Mouse (Mus musculus) liver, embryonic 13.5 days (tissue): Measurements from ENCODE around the gene Sfxn1. TPM values are rescaled to one million over a fixed set of nuclear protein-coding genes. Genes with fewer than 3 reads are reported as not detected.

Experiments
- ATAC-seq: fragments of 200-750 bp; cut with Nextera tagmentation; 2 replicates; pipeline ENCODE4 v1.8.0; 2017; ENCODE audit warnings: low read depth, mild to moderate bottlenecking, moderate number of reproducible peaks, moderate library complexity
- DNase-seq: peaks from one replicate; pipeline ENCODE4 v3.0.0; 2022
- H3K27ac ChIP-seq: fragments of 300-500 bp; sonication (generic); 2 replicates; pipeline ENCODE4 v1.5.1; 2015; ENCODE audit warnings: moderate library complexity, mild to moderate bottlenecking, inconsistent platforms
- H3K27me3 ChIP-seq: fragments of 300-500 bp; sonication (generic); 2 replicates; pipeline ENCODE4 v1.6.1; 2015; ENCODE audit warnings: mild to moderate bottlenecking, inconsistent platforms
- H3K36me3 ChIP-seq: fragments of 300-500 bp; sonication (generic); 2 replicates; pipeline ENCODE4 v1.6.1; 2015; ENCODE audit warnings: mild to moderate bottlenecking, inconsistent platforms
- H3K4me1 ChIP-seq: fragments of 300-500 bp; sonication (generic); replicated peaks from 2 replicates; pipeline ENCODE4 v1.6.1; 2015; ENCODE audit warnings: inconsistent platforms
- H3K4me2 ChIP-seq: fragments of 300-500 bp; sonication (generic); 2 replicates; pipeline ENCODE4 v1.6.1; 2015; ENCODE audit warnings: inconsistent platforms, mild to moderate bottlenecking, moderate library complexity
- H3K4me3 ChIP-seq: fragments of 300-500 bp; sonication (generic); replicated peaks from 2 replicates; pipeline ENCODE4 v1.5.1; 2015; ENCODE audit warnings: mild to moderate bottlenecking, inconsistent platforms
- H3K9ac ChIP-seq: fragments of 300-500 bp; sonication (generic); 2 replicates; pipeline ENCODE4 v1.6.1; 2015; ENCODE audit warnings: mild to moderate bottlenecking, inconsistent platforms
- H3K9me3 ChIP-seq: fragments of 300-500 bp; sonication (generic); replicated peaks from 2 replicates; pipeline ENCODE4 v1.6.1; 2016; ENCODE audit warnings: inconsistent platforms
- WGBS: fragments of 180-500 bp; shearing (Covaris S2); methylation state at CpG from one replicate; pipeline ENCODE4 v1.1.7; 2015; ENCODE audit not compliant: insufficient replicate concordance; 5-methylcytosine and 5-hydroxymethylcytosine counted together
- polyA plus RNA-seq: library from polyadenylated mRNA; unstranded; fragments of >200 nt; fragmentation: Nextera tagmentation; extraction: Ambion mirVana; gene quantifications from 2 replicates; pipeline ENCODE4 v1.2.1, GENCODE M21; 2015

Gene Sfxn1
- polyA plus RNA-seq, 1 experiment from 2014 or later, result 75.0 TPM

DNA sequence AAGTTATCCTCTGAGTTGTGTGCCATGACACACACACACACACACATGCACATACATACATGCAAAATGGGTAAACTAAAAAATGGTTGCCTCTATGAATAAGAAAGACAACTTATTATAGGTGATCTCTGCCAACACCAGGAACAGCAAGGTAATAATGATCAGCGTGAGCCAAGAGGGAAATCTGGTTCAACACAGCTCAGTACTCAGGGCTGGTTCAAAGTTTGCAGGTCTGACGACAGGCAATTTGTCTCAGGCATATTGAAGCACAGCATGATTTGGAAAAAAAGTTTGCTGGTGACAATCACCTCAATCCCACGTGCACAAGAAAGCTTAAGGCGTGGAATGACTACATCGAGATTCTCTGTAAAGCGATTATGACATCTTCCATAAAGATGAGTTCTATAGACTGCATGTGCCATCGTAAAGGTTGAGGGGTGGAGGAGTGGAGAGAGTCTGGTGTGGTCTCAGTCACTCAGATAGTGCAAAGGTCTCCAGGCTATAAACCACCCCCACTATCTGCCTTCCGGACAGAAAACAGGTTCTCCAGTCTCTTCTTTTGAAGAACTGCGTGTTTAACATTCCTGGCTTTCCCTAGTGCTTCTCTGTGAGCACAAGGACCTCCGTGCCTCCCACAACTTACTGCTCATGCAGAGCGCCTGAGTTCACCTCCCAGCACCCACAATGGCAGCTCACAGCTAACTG, 6.0 kb downstream of the Sfxn1 start:
- H3K4me1 ChIP-seq, result peaks cover 89% of the 10 kb centered on the region
- DNase-seq (no peak), ATAC-seq (no peak)
- no peak overlapping the region for H3K27ac ChIP-seq
- 73% methylated on average over 11 of the region's 11 CpGs for WGBS
- H3K27me3 ChIP-seq, result no peaks in the 10 kb centered on the region
- H3K9ac ChIP-seq, result no peak overlapping the region
- H3K4me2 ChIP-seq, result no peak overlapping the region
- peaks cover 30% of the 10 kb centered on the region for H3K36me3 ChIP-seq
- no peak overlapping the region for H3K4me3 ChIP-seq
- no peaks in the 10 kb centered on the region for H3K9me3 ChIP-seq

DNA sequence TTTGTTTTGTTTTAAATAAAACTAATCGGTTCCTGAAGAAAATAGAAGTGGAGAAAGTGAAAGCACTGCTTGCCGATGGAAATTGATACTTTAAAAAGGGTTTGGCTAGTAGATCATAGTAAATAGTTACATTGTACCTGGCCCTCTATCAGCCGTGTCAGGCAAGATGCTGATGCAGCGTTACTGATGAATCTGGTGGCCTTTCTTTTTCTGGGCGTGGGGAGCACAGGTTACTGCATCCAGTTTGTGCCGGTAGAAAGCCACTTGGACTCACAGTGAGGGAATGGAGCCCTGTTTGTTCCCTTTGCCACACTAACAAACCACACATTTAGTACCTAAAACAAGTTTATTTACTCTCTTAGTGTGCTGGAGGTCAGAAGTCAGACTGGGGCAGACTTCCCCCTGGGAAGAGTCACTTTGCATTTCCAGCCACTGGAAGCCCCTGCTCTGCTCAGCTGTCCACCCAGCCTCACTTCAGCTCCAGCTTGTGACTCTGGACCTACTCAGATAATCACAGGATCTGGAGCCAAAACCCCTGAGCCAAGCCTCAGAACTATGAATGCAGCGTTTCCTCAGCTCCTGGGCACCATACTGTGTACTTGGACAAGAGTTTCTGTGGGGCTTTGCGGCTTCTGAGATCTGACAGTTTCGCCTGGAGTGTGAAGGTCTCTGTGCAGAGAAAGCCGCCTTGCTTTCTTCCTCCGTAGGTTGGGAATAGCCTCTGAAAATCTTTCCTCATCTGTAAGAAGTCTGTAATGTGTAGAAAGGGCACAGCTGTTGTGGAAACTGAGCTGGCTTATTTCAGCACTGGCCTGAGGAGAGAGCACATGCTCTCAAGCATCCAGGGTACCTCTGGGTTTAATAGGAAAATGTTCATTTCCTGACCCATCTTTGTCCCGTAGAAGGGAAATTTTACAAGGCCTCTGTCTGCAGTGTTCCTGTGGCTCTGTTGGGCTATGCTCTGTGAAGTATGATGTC, 8.4 kb downstream of the Sfxn1 start:
- H3K36me3 ChIP-seq, result peaks cover 23% of the 10 kb centered on the region
- peaks cover 78% of the 10 kb centered on the region for H3K4me1 ChIP-seq
- peak overlapping the region; percentile 6; the same call in 1 of the 2 replicates for H3K27ac ChIP-seq
- no peak overlapping the region for H3K4me2 ChIP-seq
- no peaks in the 10 kb centered on the region for H3K27me3 ChIP-seq
- H3K4me3 ChIP-seq, result no peak overlapping the region
- DNase-seq (no peak), ATAC-seq (no peak)
- no peaks in the 10 kb centered on the region for H3K9me3 ChIP-seq
- H3K9ac ChIP-seq, result no peak overlapping the region
- WGBS, result 50% methylated on average over 12 of the region's 12 CpGs

DNA sequence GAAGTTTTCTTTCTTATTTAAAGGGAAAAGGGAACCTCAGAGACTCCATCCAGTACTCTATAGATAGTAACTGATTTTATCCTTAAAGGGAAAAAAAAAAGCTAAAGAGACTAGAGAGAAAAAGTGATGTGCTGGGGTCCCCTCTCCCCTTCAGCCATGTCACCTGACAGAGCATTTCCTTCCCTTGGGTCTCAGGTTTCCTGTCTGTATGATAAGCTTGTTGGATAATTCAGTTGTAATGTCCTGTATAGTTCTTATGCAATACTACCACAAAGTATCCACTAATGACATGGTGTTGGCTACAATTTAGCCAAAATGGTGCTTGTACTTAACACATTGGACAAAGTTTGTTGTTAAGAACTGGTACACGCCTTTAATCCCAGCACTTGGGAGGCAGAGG, 9.1 kb downstream of the Sfxn1 start:
- Histone ChIP-seq H3K9me3 (no peaks in the 10 kb centered on the region), H3K4me2 (no peak overlapping the region), H3K9ac (no peak overlapping the region), H3K27ac (no peak overlapping the region), H3K36me3 (peaks cover 25% of the 10 kb centered on the region), H3K4me3 (no peak overlapping the region), H3K27me3 (no peaks in the 10 kb centered on the region), H3K4me1 (peaks cover 71% of the 10 kb centered on the region)
- DNase-seq (no peak), ATAC-seq (no peak)
- WGBS, result 52% methylated on average over 1 of the region's 1 CpGs

DNA sequence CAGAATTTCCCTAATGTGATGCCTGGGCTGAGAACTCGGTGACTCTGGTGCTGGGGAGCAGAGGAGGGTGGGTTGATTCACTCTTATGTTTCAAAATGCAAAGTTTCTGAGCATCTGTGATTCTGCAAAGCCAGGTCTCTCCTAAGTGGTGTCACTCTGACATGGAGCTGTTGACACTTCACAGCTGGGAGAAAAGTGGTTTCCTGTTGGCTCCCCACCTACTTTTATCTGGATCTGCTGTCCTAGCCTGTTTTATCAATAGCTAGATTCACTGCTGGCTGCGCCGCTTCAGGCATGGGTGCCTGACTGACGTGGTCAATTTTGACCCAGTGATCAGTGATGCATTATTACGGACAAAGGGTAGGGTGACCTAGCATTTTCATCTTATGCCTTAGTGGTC, 11.3 kb downstream of the Sfxn1 start:
- H3K4me2 ChIP-seq, result no peak overlapping the region
- peaks cover 32% of the 10 kb centered on the region for H3K36me3 ChIP-seq
- no peak overlapping the region for H3K27ac ChIP-seq
- no peak for DNase-seq
- 33% methylated on average over 5 of the region's 5 CpGs for WGBS
- H3K4me3 ChIP-seq, result no peak overlapping the region
- H3K9ac ChIP-seq, result no peak overlapping the region
- no peaks in the 10 kb centered on the region for H3K9me3 ChIP-seq
- no peaks in the 10 kb centered on the region for H3K27me3 ChIP-seq
- peaks cover 50% of the 10 kb centered on the region for H3K4me1 ChIP-seq
- no peak for ATAC-seq

DNA sequence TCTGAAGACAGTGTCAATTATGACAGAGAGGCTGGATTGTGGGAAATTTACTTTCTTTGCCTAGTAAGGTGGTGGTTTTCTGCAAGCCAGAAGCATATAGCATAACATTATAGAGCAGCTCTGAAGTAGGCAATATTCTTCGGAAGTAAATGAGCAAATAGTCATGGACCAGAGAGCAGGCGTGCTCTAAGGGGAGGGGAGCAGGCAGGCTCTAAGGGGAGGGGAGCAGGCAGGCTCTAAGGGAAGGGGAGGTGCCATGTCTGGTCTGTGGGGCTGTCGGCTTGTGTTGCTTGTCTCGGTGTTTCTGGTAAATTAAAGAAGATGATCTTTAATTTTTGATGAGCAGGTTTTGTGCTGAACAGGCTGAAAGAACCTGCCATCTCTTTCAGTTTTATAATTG, 12.5 kb downstream of the Sfxn1 start:
- Histone ChIP-seq H3K4me3 (no peak overlapping the region), H3K9ac (no peak overlapping the region), H3K4me2 (no peak overlapping the region), H3K36me3 (peaks cover 44% of the 10 kb centered on the region), H3K27ac (no peak overlapping the region), H3K9me3 (no peaks in the 10 kb centered on the region), H3K27me3 (no peaks in the 10 kb centered on the region), H3K4me1 (peaks cover 38% of the 10 kb centered on the region)
- 67% methylated on average over 4 of the region's 4 CpGs for WGBS
- ATAC-seq (no peak), DNase-seq (no peak)

DNA sequence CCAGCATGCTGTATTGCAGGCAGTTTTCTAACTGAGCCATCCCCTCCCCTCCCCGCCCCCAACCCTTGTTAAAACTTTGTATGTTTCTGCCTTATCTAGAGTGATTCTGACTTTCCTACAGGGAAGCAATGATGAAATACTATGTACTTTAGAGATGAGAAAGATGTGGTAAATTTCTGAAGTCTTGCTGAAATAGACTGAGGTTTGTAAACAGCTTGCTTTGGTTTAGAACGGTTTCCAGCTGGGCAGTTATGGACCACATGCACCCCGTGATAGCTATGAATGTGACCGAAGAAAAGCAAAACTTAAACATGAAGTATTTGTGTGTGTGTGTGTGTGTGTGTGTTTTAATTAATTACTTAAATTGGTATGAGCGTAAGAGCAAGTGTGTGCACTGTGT, 13.2 kb downstream of the Sfxn1 start:
- DNase-seq (no peak), ATAC-seq (no peak)
- no peak overlapping the region for H3K9ac ChIP-seq
- H3K9me3 ChIP-seq, result no peaks in the 10 kb centered on the region
- no peak overlapping the region for H3K4me3 ChIP-seq
- H3K27me3 ChIP-seq, result no peaks in the 10 kb centered on the region
- H3K4me2 ChIP-seq, result no peak overlapping the region
- H3K4me1 ChIP-seq, result peaks cover 32% of the 10 kb centered on the region
- H3K27ac ChIP-seq, result no peak overlapping the region
- WGBS, result 81% methylated on average over 5 of the region's 5 CpGs
- peaks cover 51% of the 10 kb centered on the region for H3K36me3 ChIP-seq

DNA sequence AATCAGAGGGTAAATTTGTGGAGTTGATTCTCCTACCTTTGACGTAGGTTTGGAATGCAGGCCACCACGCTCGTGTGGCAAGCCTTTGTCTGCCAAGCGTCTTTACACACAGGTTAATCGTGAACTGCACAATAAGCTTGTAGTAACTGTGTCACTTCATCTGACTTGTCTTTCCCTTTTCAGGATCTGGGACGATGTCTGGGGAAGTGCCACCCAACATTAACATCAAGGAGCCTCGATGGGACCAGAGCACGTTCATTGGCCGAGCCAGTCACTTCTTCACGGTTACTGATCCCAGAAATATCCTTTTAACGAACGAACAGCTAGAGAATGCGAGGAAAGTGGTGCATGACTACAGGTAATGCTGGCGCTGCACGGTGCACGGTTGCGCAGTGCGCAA, 13.6 kb downstream of the Sfxn1 start:
- 88% methylated on average over 18 of the region's 18 CpGs for WGBS

DNA sequence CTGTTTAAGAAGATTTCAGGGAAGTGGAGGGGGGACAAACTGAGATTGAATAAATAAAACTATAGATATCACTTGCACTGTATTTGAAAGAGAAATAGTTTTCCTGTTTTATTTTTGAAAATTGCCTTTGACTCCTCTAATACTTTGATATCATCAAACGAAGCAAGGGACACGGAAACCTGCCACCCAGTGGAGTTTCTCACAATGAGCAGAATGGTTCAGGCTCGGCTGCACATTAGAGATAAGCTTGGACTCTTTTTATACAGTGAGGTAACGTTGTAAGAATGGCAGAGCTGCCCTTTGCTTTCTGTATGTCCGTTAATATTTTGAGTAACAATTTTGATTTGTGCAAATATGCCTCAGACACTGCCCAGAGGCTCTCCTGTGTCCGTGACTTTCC, 20.1 kb downstream of the Sfxn1 start:
- Histone ChIP-seq H3K27me3 (no peaks in the 10 kb centered on the region), H3K27ac (no peak overlapping the region), H3K9ac (no peak overlapping the region), H3K4me2 (no peak overlapping the region), H3K9me3 (no peaks in the 10 kb centered on the region), H3K4me1 (no peaks in the 10 kb centered on the region), H3K36me3 (peaks cover 96% of the 10 kb centered on the region), H3K4me3 (no peak overlapping the region)
- no peak for DNase-seq
- 52% methylated on average over 6 of the region's 6 CpGs for WGBS
- no peak for ATAC-seq

More for the DNA sequence above, 13.6 kb downstream of the Sfxn1 start:
- H3K9me3 ChIP-seq, result no peaks in the 10 kb centered on the region
- H3K27me3 ChIP-seq, result no peaks in the 10 kb centered on the region
- H3K4me2 ChIP-seq, result no peak overlapping the region
- ATAC-seq (no peak), DNase-seq (no peak)
- H3K27ac ChIP-seq, result no peak overlapping the region
- peaks cover 27% of the 10 kb centered on the region for H3K4me1 ChIP-seq
- H3K4me3 ChIP-seq, result no peak overlapping the region
- H3K9ac ChIP-seq, result no peak overlapping the region
- H3K36me3 ChIP-seq, result peaks cover 51% of the 10 kb centered on the region

DNA sequence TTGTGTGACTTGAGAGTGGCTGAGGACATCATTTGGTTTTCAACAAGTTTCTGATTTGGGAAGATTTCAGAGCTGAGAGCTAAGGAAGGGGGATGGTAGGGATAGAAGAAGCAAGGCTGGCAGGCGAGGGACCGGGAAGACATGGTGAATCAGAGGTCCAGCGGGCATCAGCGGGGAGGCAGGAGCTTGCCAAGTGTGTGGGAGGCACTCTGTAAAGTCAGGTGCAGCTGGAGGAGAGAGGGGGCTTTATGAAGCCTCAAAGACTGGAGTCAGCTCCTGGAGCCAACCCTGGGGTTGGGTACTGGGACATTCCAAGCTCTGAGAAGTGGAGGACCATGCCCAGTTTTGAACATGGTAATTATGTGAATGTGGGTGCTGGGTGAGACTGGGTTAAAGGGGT, 22.7 kb downstream of the Sfxn1 start:
- no peak overlapping the region for H3K4me2 ChIP-seq
- no peak overlapping the region for H3K9ac ChIP-seq
- DNase-seq (no peak), ATAC-seq (no peak)
- peaks cover 93% of the 10 kb centered on the region for H3K36me3 ChIP-seq
- no peaks in the 10 kb centered on the region for H3K27me3 ChIP-seq
- H3K4me1 ChIP-seq, result no peaks in the 10 kb centered on the region
- no peaks in the 10 kb centered on the region for H3K9me3 ChIP-seq
- no peak overlapping the region for H3K4me3 ChIP-seq
- WGBS, result 89% methylated on average over 4 of the region's 4 CpGs
- no peak overlapping the region for H3K27ac ChIP-seq

DNA sequence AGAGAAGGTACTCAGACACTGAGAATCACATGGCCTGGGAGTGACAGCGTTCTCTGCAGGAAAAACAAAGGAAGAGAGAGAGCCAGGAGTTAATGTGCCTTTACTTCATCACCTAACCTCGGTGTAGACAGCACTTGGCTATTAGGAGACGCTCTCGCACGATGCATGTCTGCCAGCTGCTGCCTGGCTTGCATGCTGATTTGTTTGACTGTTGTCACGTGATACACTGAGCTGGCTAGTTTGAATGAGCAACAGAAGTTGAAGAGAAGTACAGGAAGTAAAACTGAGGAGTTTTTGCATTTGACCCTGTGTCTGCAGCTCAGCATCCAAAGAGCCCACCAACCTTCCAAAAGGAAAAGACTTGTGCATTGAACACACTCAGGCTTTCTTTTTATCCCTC, 23.3 kb downstream of the Sfxn1 start:
- Histone ChIP-seq H3K9ac (no peak overlapping the region), H3K27ac (no peak overlapping the region), H3K4me1 (no peaks in the 10 kb centered on the region), H3K9me3 (no peaks in the 10 kb centered on the region), H3K4me2 (no peak overlapping the region), H3K4me3 (no peak overlapping the region), H3K36me3 (peaks cover 93% of the 10 kb centered on the region), H3K27me3 (no peaks in the 10 kb centered on the region)
- no peak for DNase-seq
- 83% methylated on average over 6 of the region's 6 CpGs for WGBS
- ATAC-seq, result no peak

DNA sequence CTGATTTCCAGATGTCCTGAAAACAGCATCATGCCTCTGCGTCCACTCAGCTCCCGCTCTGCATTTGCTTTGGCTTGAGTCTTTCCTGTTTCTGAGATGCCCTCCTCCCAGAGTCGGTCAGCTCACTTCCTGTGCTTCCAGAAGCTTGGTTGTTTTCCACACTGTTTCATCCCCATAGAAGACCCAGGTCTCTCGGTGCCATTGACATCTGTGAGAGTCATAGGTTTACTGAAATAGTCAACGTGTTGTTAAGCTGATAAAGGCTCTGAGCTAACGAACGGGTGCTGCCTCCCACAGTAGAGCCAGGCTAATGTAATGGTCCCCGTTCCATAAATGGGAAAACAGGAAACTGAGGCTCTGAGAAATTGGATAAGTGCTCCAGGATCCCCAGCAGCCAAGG, 24.1 kb downstream of the Sfxn1 start:
- 75% methylated on average over 8 of the region's 8 CpGs for WGBS
- no peak for ATAC-seq

More for the DNA sequence above, 24.1 kb downstream of the Sfxn1 start:
- peaks cover 94% of the 10 kb centered on the region for H3K36me3 ChIP-seq
- no peak overlapping the region for H3K4me3 ChIP-seq
- no peaks in the 10 kb centered on the region for H3K27me3 ChIP-seq
- no peaks in the 10 kb centered on the region for H3K9me3 ChIP-seq
- no peak overlapping the region for H3K9ac ChIP-seq
- no peak overlapping the region for H3K4me2 ChIP-seq
- DNase-seq, result no peak
- peaks cover 4% of the 10 kb centered on the region; the same call in 1 of the 2 replicates for H3K4me1 ChIP-seq
- H3K27ac ChIP-seq, result no peak overlapping the region
